Mouse (Mus musculus) cerebellum, adult 2 months (tissue): ENCODE measurements around the gene Mrnip.

Source experiments
- CTCF ChIP-seq: fragments of 200-500 bp; IDR thresholded peaks from 2 replicates; pipeline ENCODE4 v1.5.1; 2011; ENCODE audit warnings: low read depth, mild to moderate bottlenecking, control low read depth, low read length, moderate library complexity, borderline replicate concordance; ENCODE audit not compliant: insufficient read depth
- POLR2A ChIP-seq: fragments of 200-500 bp; IDR thresholded peaks from 2 replicates; pipeline ENCODE4 v1.6.1; 2011; ENCODE audit warnings: low read length, control low read depth, borderline replicate concordance; ENCODE audit not compliant: insufficient read depth

GRCm38 (mm10) chr11:50159347-50159746 is 14.9 kb upstream of the Mrnip start:
- TF ChIP-seq POLR2A (no peak), CTCF (no peak)
